13 mouse cellular contexts compared by ENCODE assay signal in the genomic region with DNA sequence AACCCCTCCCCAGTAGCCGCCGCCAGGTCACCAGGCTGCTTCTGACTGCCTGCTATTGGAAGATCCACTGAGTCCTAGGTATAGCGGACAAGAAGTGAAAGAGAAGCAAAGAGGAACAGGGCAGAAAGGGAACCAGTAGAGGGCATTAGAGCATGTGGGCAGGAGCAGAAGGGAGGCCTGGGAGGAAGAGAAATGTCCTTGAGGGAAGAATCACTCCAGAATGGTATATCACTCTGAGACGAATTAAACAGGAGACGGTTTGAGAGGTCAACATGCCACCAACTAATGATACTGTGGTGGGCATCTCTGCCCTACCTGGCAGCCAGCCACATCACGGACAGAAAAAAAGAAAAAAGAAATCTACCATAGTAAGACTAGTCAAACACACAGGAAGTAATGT. TPM values are rescaled to one million over a fixed set of nuclear protein-coding genes. Genes with fewer than 3 reads are reported as not detected.
DNase-seq lines count a peak whose midpoint lies in the region; ATAC-seq and TF ChIP-seq lines count a peak whose summit lies in the region.
"Had no signal": no experiment of that assay in that cellular context is flagged by ENCODE, and none has a peak within 500 bp of the region (broad histone marks: within the 10 kb centered on the region; RNA-seq: fewer than 3 reads in every experiment).

No protein-coding gene starts in this region.

- no peaks in the 10 kb centered on the region for H3K4me1 ChIP-seq in forebrain, postnatal 0 days (ENCODE audit: insufficient read depth)
- peaks cover 39% of the 10 kb centered on the region for H3K4me1 ChIP-seq in forebrain, embryonic 12.5 days
- H3K4me1 ChIP-seq in liver, embryonic 14.5 days (replicated peaks; ENCODE audit: control insufficient read depth in 2 of 2, insufficient read depth in 2 of 2, low read length in 1 of 2): no peaks in the 10 kb centered on the region

- H3K4me2 ChIP-seq in forebrain, postnatal 0 days (ENCODE audit: low read depth): no peak overlapping the region
- H3K4me2 ChIP-seq in forebrain, embryonic 12.5 days: no peak overlapping the region
- no peak overlapping the region for H3K4me2 ChIP-seq in liver, embryonic 14.5 days (ENCODE audit: low read depth)
- H3K4me2 ChIP-seq: heart, embryonic 15.5 days; kidney, embryonic 15.5 days; limb, embryonic 12.5 days; stomach, embryonic 15.5 days had no signal

- H3K36me3 ChIP-seq in forebrain, postnatal 0 days (ENCODE audit: insufficient read depth): no peaks in the 10 kb centered on the region
- no peaks in the 10 kb centered on the region for H3K36me3 ChIP-seq in forebrain, embryonic 12.5 days (replicated peaks)
- H3K36me3 ChIP-seq in liver, embryonic 14.5 days (replicated peaks; ENCODE audit: control insufficient read depth, insufficient read depth, low read depth): no peaks in the 10 kb centered on the region
- H3K36me3 ChIP-seq: heart, embryonic 15.5 days; kidney, embryonic 15.5 days; limb, embryonic 12.5 days; stomach, embryonic 15.5 days had no signal

- no peaks in the 10 kb centered on the region for H3K27me3 ChIP-seq in forebrain, postnatal 0 days (ENCODE audit: insufficient read depth, low read length)
- 0 out of 2 replicates have a peak, but pooled peaks cover 3% of the 10 kb centered on the region for H3K27me3 ChIP-seq in forebrain, embryonic 12.5 days
- H3K27me3 ChIP-seq in liver, embryonic 14.5 days (ENCODE audit: control insufficient read depth, insufficient read depth, low read length): no peaks in the 10 kb centered on the region
- H3K27me3 ChIP-seq: heart, embryonic 15.5 days; limb, embryonic 12.5 days; stomach, embryonic 15.5 days had no signal

- no peak overlapping the region for H3K9ac ChIP-seq in forebrain, postnatal 0 days
- H3K9ac ChIP-seq in forebrain, embryonic 12.5 days: no peak overlapping the region
- H3K9ac ChIP-seq in liver, embryonic 14.5 days (replicated peaks): no peak overlapping the region
- H3K9ac ChIP-seq: heart, embryonic 15.5 days; kidney, embryonic 15.5 days; limb, embryonic 12.5 days; stomach, embryonic 15.5 days had no signal

- no peak overlapping the region for H3K4me3 ChIP-seq in forebrain, postnatal 0 days (ENCODE audit: low read depth, low read length)
- no peak overlapping the region for H3K4me3 ChIP-seq in forebrain, embryonic 12.5 days (replicated peaks)
- no peak overlapping the region for H3K4me3 ChIP-seq in liver, embryonic 14.5 days (ENCODE audit: insufficient read depth in 1 of 2, low read depth in 2 of 2, low read length in 2 of 2)
- H3K4me3 ChIP-seq: heart, embryonic 15.5 days; kidney, embryonic 15.5 days; limb, embryonic 12.5 days; stomach, embryonic 15.5 days had no signal

- TF ChIP-seq EP300 in liver, embryonic 14.5 days (IDR thresholded peaks at IDR 0.05; ENCODE audit: low read depth): no peak

- peak; percentile 30 for TF ChIP-seq CTCF in forebrain, postnatal 0 days (IDR thresholded peaks at IDR 0.05; ENCODE audit: low read depth)
- TF ChIP-seq CTCF in liver, embryonic 14.5 days (IDR thresholded peaks at IDR 0.05; ENCODE audit: low read depth): peak; percentile 53

- no peak overlapping the region for H3K27ac ChIP-seq in forebrain, postnatal 0 days (ENCODE audit: low read depth, low read length)
- no peak overlapping the region for H3K27ac ChIP-seq in forebrain, embryonic 12.5 days
- H3K27ac ChIP-seq in liver, embryonic 14.5 days: no peak overlapping the region
- H3K27ac ChIP-seq: heart, embryonic 15.5 days; kidney, embryonic 15.5 days; limb, embryonic 12.5 days; stomach, embryonic 15.5 days had no signal

- DNase-seq in forebrain, postnatal 0 days: no peak
- no peak for DNase-seq in liver, embryonic 14.5 days (ENCODE audit: low read depth in 3 of 3, low spot score in 3 of 3)
- DNase-seq in liver: no peak
- DNase-seq in cerebellum, adult 18-20 months: peak; percentile 47 to 68
- DNase-seq in thymus, postnatal 36 days: no peak
- DNase-seq in right cerebral cortex, postnatal 14 days: no peak

- no peak for ATAC-seq in forebrain, postnatal 0 days
- no peak for ATAC-seq in forebrain, embryonic 12.5 days (ENCODE audit: low FRiP score)
- ATAC-seq in liver, embryonic 14.5 days (ENCODE audit: insufficient read depth): no peak
- ATAC-seq in megakaryocyte progenitor cell, adult 5-6 weeks (replicated peaks; ENCODE audit: poor library complexity): peak; percentile 87
- ATAC-seq: midbrain, embryonic 16.5 days had no signal

- WGBS in forebrain, postnatal 0 days: 82% methylated on average over 6 of the region's 6 CpGs
- 89% methylated on average over 6 of the region's 6 CpGs for whole genome bisulfite sequencing in forebrain, embryonic 12.5 days
- 70% methylated on average over 6 of the region's 6 CpGs for WGBS in liver, embryonic 14.5 days (ENCODE audit: insufficient replicate concordance)

- H3K9me3 ChIP-seq in forebrain, postnatal 0 days (ENCODE audit: low read length): no peaks in the 10 kb centered on the region
- H3K9me3 ChIP-seq in forebrain, embryonic 12.5 days: no peaks in the 10 kb centered on the region
- H3K9me3 ChIP-seq in liver, embryonic 14.5 days (ENCODE audit: control insufficient read depth, low read length): no peaks in the 10 kb centered on the region
- H3K9me3 ChIP-seq: heart, embryonic 15.5 days; kidney, embryonic 15.5 days; limb, embryonic 12.5 days; stomach, embryonic 15.5 days had no signal

RNA-seq across cellular contexts. Expression of a gene that starts 9.9 kb away (rescaled TPM):
- total RNA-seq in forebrain, postnatal 0 days (2014; rRNA removed): not detected in 2 replicates
- polyA plus RNA-seq in forebrain, postnatal 0 days (2015; fragmentation: Nextera tagmentation; extraction: Ambion mirVana): 0.13 TPM in 1 of 2 replicates, not detected in the other
- not detected in 2 replicates for polyA plus RNA-seq in forebrain, embryonic 12.5 days (2016; fragmentation: Nextera tagmentation; extraction: Ambion mirVana)
- not detected in 2 replicates for polyA plus RNA-seq in liver, embryonic 14.5 days (2012; rRNA removed)
- polyA plus RNA-seq in liver, embryonic 14.5 days (2014; fragmentation: Nextera tagmentation; extraction: Ambion mirVana): not detected in 2 replicates
- not detected in 2 replicates for total RNA-seq in megakaryocyte progenitor cell, adult 5-6 weeks (2015)
- total RNA-seq in megakaryocyte progenitor cell, adult 5-6 weeks (2017): 0.17 TPM in 1 of 2 replicates, not detected in the other
- polyA plus RNA-seq: heart, embryonic 15.5 days; midbrain, embryonic 16.5 days had no signal

Comparison
In these comparisons a context has a peak if more than half of its experiments do, and no peak if none do; other contexts are left out.
1. DNase-seq: peak in cerebellum, adult 18-20 months (2 of 2); none in forebrain, postnatal 0 days (single experiment), liver, embryonic 14.5 days (0 of 3), liver (single experiment), thymus, postnatal 36 days (0 of 2) and right cerebral cortex, postnatal 14 days (single experiment).